Mouse (Mus musculus) MEL (cell line): ENCODE data around the gene BC017158.

Experiments used
- CHD1 ChIP-seq: IDR thresholded peaks from 2 replicates; pipeline ENCODE4 v1.6.1; 2012; ENCODE audit warnings: low read depth, mild to moderate bottlenecking, inconsistent platforms, low read length, improper control_type of control experiment
- CHD2 ChIP-seq: IDR thresholded peaks from 2 replicates; pipeline ENCODE4 v1.6.1; 2011; ENCODE audit warnings: low read length, improper control_type of control experiment
- CTCF ChIP-seq, 3 experiments: IDR thresholded peaks in 2 of 3; conservative IDR thresholded peaks in 1 of 3; 2 replicates each; pipeline ENCODE4 v1.5.1; 2011 to 2012; ENCODE audit warnings: low read length in 3 of 3, low read depth in 2 of 3, mild to moderate bottlenecking in 2 of 3, improper control_type of control experiment in 1 of 3, inconsistent platforms in 1 of 3, mixed read lengths in 1 of 3, moderate library complexity in 1 of 3; ENCODE audit not compliant: control insufficient read depth in 1 of 3, insufficient read depth in 1 of 3, poor library complexity in 1 of 3, severe bottlenecking in 1 of 3
- EP300 ChIP-seq, 2 experiments: IDR thresholded peaks; 2 replicates each; pipeline ENCODE4 v1.6.1; 2011; ENCODE audit warnings: improper control_type of control experiment in 2 of 2, low read length in 2 of 2, low read depth in 1 of 2, mild to moderate bottlenecking in 1 of 2
- GATA1 ChIP-seq: IDR thresholded peaks from 2 replicates; pipeline ENCODE4 v1.6.1; 2011; ENCODE audit warnings: low read depth, low read length, improper control_type of control experiment
- MAX ChIP-seq: IDR thresholded peaks from 2 replicates; pipeline ENCODE4 v1.6.1; 2011; ENCODE audit warnings: low read length, improper control_type of control experiment
- POLR2A ChIP-seq, 2 experiments: IDR thresholded peaks; 2 replicates each; pipeline ENCODE4 v1.6.1; 2011 to 2012; ENCODE audit warnings: low read length in 2 of 2, mild to moderate bottlenecking in 2 of 2, control low read depth in 1 of 2, improper control_type of control experiment in 1 of 2, low read depth in 1 of 2, moderate library complexity in 1 of 2; ENCODE audit not compliant: control insufficient read depth in 1 of 2, insufficient read depth in 1 of 2, poor library complexity in 1 of 2
- POLR2AphosphoS2 ChIP-seq: IDR thresholded peaks from 2 replicates; pipeline ENCODE4 v1.6.1; 2011; ENCODE audit warnings: low read length, improper control_type of control experiment
- RCOR1 ChIP-seq: IDR thresholded peaks from 2 replicates; pipeline ENCODE4 v1.6.1; 2012; ENCODE audit warnings: low read depth, mild to moderate bottlenecking, inconsistent platforms, low read length, improper control_type of control experiment
- TCF12 ChIP-seq: IDR thresholded peaks from 2 replicates; pipeline ENCODE4 v1.6.1; 2014; ENCODE audit warnings: low read depth, mild to moderate bottlenecking, inconsistent platforms, low read length, improper control_type of control experiment, moderate library complexity
- UBTF ChIP-seq: IDR thresholded peaks from 2 replicates; pipeline ENCODE4 v1.6.1; 2012; ENCODE audit warnings: low read depth, mild to moderate bottlenecking, inconsistent platforms, low read length, improper control_type of control experiment, moderate library complexity, borderline replicate concordance; ENCODE audit not compliant: insufficient read depth
- ZKSCAN1 ChIP-seq: IDR thresholded peaks from 2 replicates; pipeline ENCODE4 v1.6.1; 2012; ENCODE audit warnings: low read depth, mild to moderate bottlenecking, inconsistent platforms, low read length, improper control_type of control experiment, moderate library complexity
- ZMIZ1 ChIP-seq: IDR thresholded peaks from 2 replicates; pipeline ENCODE4 v1.6.1; 2012; ENCODE audit warnings: low read depth, mild to moderate bottlenecking, inconsistent platforms, low read length, improper control_type of control experiment, moderate library complexity

- TF ChIP-seq POLR2A (IDR thresholded peaks at IDR 0.05; ENCODE audit: control insufficient read depth in 1 of 2, insufficient read depth in 1 of 2, low read depth in 1 of 2, low read length in 2 of 2, poor library complexity in 1 of 2), result no peak
- no peak for TF ChIP-seq CTCF (IDR thresholded peaks at IDR 0.05 in 2 of 3, conservative IDR thresholded peaks at IDR 0.05 in 1 of 3; ENCODE audit: control insufficient read depth in 1 of 3, insufficient read depth in 1 of 3, low read depth in 2 of 3, low read length in 3 of 3, poor library complexity in 1 of 3, severe bottlenecking in 1 of 3)
- TF ChIP-seq CHD1, result no peak
- no peak for TF ChIP-seq RCOR1
- no peak for TF ChIP-seq EP300 (IDR thresholded peaks at IDR 0.05; ENCODE audit: low read depth in 1 of 2, low read length in 2 of 2)
- TF ChIP-seq ZMIZ1, result no peak
- TF ChIP-seq MAX, result no peak
- no peak for TF ChIP-seq ZKSCAN1
- no peak for TF ChIP-seq CHD2
- TF ChIP-seq UBTF, result no peak
- TF ChIP-seq GATA1, result no peak
- TF ChIP-seq POLR2AphosphoS2, result no peak
- TF ChIP-seq TCF12, result no peak
Observed at GRCm38 (mm10) chr7:128249998-128250397, 48.0 kb downstream of the BC017158 start.
